Mouse (Mus musculus): Measurements from ENCODE around the gene Il13ra2. TPM values are rescaled to one million over a fixed set of nuclear protein-coding genes. Genes with fewer than 3 reads are reported as not detected.

Il13ra2 gene
- total RNA-seq, 1 experiment = not detected

- in situ Hi-C loops (cut with MboI; ENCODE audit: low sequenced_read_pairs in 2 of 2, unreplicated experiment in 2 of 2) = no loop called here
- no peak overlapping the region for H3K4me3 ChIP-seq (ENCODE audit: insufficient read depth in 1 of 2, low read depth in 1 of 2, low read length in 2 of 2, poor library complexity in 1 of 2, severe bottlenecking in 1 of 2)
- no peak overlapping the region for H3K9ac ChIP-seq (ENCODE audit: insufficient read depth, low read depth, low read length, poor library complexity, severe bottlenecking)
- DNase-seq (ENCODE audit: low read depth, low spot score) = no peak
- no peak overlapping the region for H3K27ac ChIP-seq (ENCODE audit: insufficient read depth, low read depth, low read length, poor library complexity, severe bottlenecking)
- H3K4me1 ChIP-seq (ENCODE audit: control insufficient read depth in 2 of 2, insufficient read depth in 2 of 2, low read length in 2 of 2, poor library complexity in 1 of 2) = no peaks in the 10 kb centered on the region
- no peaks in the 10 kb centered on the region for H3K36me3 ChIP-seq (ENCODE audit: control insufficient read depth, insufficient read depth, low read length, poor library complexity, severe bottlenecking)
- TF ChIP-seq MAFK (IDR thresholded peaks at IDR 0.05; ENCODE audit: insufficient read depth, low read depth, low read length) (no peak), ZNF384 (IDR thresholded peaks at IDR 0.05; ENCODE audit: low read depth, low read length) (no peak), HCFC1 (IDR thresholded peaks at IDR 0.05; ENCODE audit: borderline replicate concordance, insufficient read depth, low read length) (no peak), CHD2 (IDR thresholded peaks at IDR 0.05; ENCODE audit: low read depth, low read length) (no peak), ZC3H11A (IDR thresholded peaks at IDR 0.05; ENCODE audit: borderline replicate concordance, low read depth, low read length) (no peak)
- H3K9me3 ChIP-seq (ENCODE audit: control insufficient read depth, insufficient read depth, low read depth, low read length) = no peaks in the 10 kb centered on the region
Observed at GRCm38 (mm10) chrX:147393446-147393845, 35.5 kb downstream of the Il13ra2 start.

GRCm38 (mm10) chrX:147349167-147349566 is 79.8 kb downstream of the Il13ra2 start:
- in situ Hi-C loops (cut with MboI; ENCODE audit: low sequenced_read_pairs in 2 of 2, unreplicated experiment in 2 of 2) = no loop called here

More at GRCm38 (mm10) chrX:147349167-147349566, 79.8 kb downstream of the Il13ra2 start:
- Histone ChIP-seq H3K9ac (ENCODE audit: insufficient read depth, low read depth, low read length, poor library complexity, severe bottlenecking) (no peak overlapping the region), H3K4me1 (ENCODE audit: control insufficient read depth in 2 of 2, insufficient read depth in 2 of 2, low read length in 2 of 2, poor library complexity in 1 of 2) (no peaks in the 10 kb centered on the region), H3K9me3 (ENCODE audit: control insufficient read depth, insufficient read depth, low read depth, low read length) (no peaks in the 10 kb centered on the region), H3K27ac (ENCODE audit: insufficient read depth, low read depth, low read length, poor library complexity, severe bottlenecking) (no peak overlapping the region), H3K4me3 (ENCODE audit: insufficient read depth in 1 of 2, low read depth in 1 of 2, low read length in 2 of 2, poor library complexity in 1 of 2, severe bottlenecking in 1 of 2) (no peak overlapping the region), H3K36me3 (ENCODE audit: control insufficient read depth, insufficient read depth, low read length, poor library complexity, severe bottlenecking) (no peaks in the 10 kb centered on the region)
- DNase-seq (ENCODE audit: low read depth, low spot score) = no peak
- no peak for TF ChIP-seq ZNF384 (IDR thresholded peaks at IDR 0.05; ENCODE audit: low read depth, low read length)
- no peak for TF ChIP-seq CHD2 (IDR thresholded peaks at IDR 0.05; ENCODE audit: low read depth, low read length)
- TF ChIP-seq HCFC1 (IDR thresholded peaks at IDR 0.05; ENCODE audit: borderline replicate concordance, insufficient read depth, low read length) = no peak
- TF ChIP-seq MAFK (IDR thresholded peaks at IDR 0.05; ENCODE audit: insufficient read depth, low read depth, low read length) = no peak
- no peak for TF ChIP-seq ZC3H11A (IDR thresholded peaks at IDR 0.05; ENCODE audit: borderline replicate concordance, low read depth, low read length)

Other genes starting within 250 kb of the Il13ra2 start
- not detected in 2 replicates for gene Vmn1r239-ps, start 24.5 kb upstream of the Il13ra2 start, total RNA-seq (2012; rRNA removed)
- gene Lrch2, start 124.9 kb upstream of the Il13ra2 start, total RNA-seq (2012; rRNA removed) = 5.3 and 7.9 TPM in 2 replicates